Mouse (Mus musculus) G1E (cell line): ENCODE measurements around the gene Erich4.

Experiments used
- CTCF ChIP-seq: IDR thresholded peaks from 2 replicates; pipeline ENCODE4 v1.5.1; 2012; ENCODE audit warnings: low read depth, low read length, inconsistent platforms, mixed read lengths
- GATA1 ChIP-seq: IDR thresholded peaks from 2 replicates; pipeline ENCODE4 v1.6.1; 2012; ENCODE audit warnings: borderline replicate concordance, low read length, inconsistent platforms, mixed read lengths
- POLR2AphosphoS5 ChIP-seq: IDR thresholded peaks from 2 replicates; pipeline ENCODE4 v1.6.1; 2012; ENCODE audit warnings: low read depth, low read length, inconsistent platforms; ENCODE audit not compliant: insufficient replicate concordance
- TAL1 ChIP-seq: conservative IDR thresholded peaks from 2 replicates; pipeline ENCODE4 v1.6.1; 2012; ENCODE audit warnings: low read depth, low read length, inconsistent platforms, mixed read lengths

GRCm38 (mm10) chr7:25620101-25620500 is 4.4 kb upstream of the Erich4 start:
- TF ChIP-seq CTCF, result no peak
- TF ChIP-seq TAL1, result no peak
- TF ChIP-seq POLR2AphosphoS5, result no peak
- no peak for TF ChIP-seq GATA1
